Mouse (Mus musculus) limb, embryonic 12.5 days (tissue): ENCODE data around the gene Eftud2. TPM values are rescaled to one million over a fixed set of nuclear protein-coding genes. Genes with fewer than 3 reads are reported as not detected.
A peak's percentile ranks its signal among the peaks of the same experiment; 100 is the strongest.

Experiments used
- ATAC-seq: fragments of 200-750 bp; cut with Nextera tagmentation; 2 replicates; pipeline ENCODE4 v1.8.0; 2017; ENCODE audit warnings: low read depth, moderate TSS enrichment; ENCODE audit not compliant: insufficient number of reproducible peaks, insufficient read depth, low FRiP score, low TSS enrichment
- H3K27ac ChIP-seq: fragments of 300-500 bp; sonication (generic); 2 replicates; pipeline ENCODE4 v1.5.1; 2016; ENCODE audit warnings: mild to moderate bottlenecking, moderate library complexity
- H3K27me3 ChIP-seq: fragments of 300-500 bp; sonication (generic); 2 replicates; pipeline ENCODE4 v1.6.1; 2016; ENCODE audit warnings: mild to moderate bottlenecking, moderate library complexity
- H3K36me3 ChIP-seq: fragments of 300-500 bp; sonication (generic); 2 replicates; pipeline ENCODE4 v1.6.1; 2016; ENCODE audit warnings: mild to moderate bottlenecking, moderate library complexity
- H3K4me1 ChIP-seq: fragments of 300-500 bp; sonication (generic); replicated peaks from 2 replicates; pipeline ENCODE4 v1.6.1; 2016
- H3K4me2 ChIP-seq: fragments of 300-500 bp; sonication (generic); 2 replicates; pipeline ENCODE4 v1.6.1; 2016; ENCODE audit warnings: mild to moderate bottlenecking, moderate library complexity
- H3K4me3 ChIP-seq: fragments of 300-500 bp; sonication (generic); replicated peaks from 2 replicates; pipeline ENCODE4 v1.5.1; 2016; ENCODE audit warnings: mild to moderate bottlenecking
- H3K9ac ChIP-seq: fragments of 300-500 bp; sonication (generic); replicated peaks from 2 replicates; pipeline ENCODE4 v1.6.1; 2016; ENCODE audit warnings: mild to moderate bottlenecking, moderate library complexity
- H3K9me3 ChIP-seq: fragments of 300-500 bp; sonication (generic); 2 replicates; pipeline ENCODE4 v1.6.1; 2016; ENCODE audit warnings: mild to moderate bottlenecking, moderate library complexity
- WGBS: fragments of 180-500 bp; shearing (Covaris S2); methylation state at CpG from one replicate; pipeline ENCODE4 v1.1.7; 2016; 5-methylcytosine and 5-hydroxymethylcytosine counted together
- polyA plus RNA-seq: library from polyadenylated mRNA; unstranded; fragments of >200 nt; fragmentation: Nextera tagmentation; extraction: Ambion mirVana; gene quantifications from 2 replicates; pipeline ENCODE4 v1.2.1, GENCODE M21; 2016

Gene Eftud2
- polyA plus RNA-seq: 260 and 269 TPM in 2 replicates

- peaks cover 23% of the 10 kb centered on the region for H3K36me3 ChIP-seq
- peak within 1 kb of the TSS; percentile 76 for H3K27ac ChIP-seq
- H3K4me1 ChIP-seq: peaks cover 16% of the 10 kb centered on the region
- peak within 1 kb of the TSS; percentile 79 for H3K4me2 ChIP-seq
- ATAC-seq: peak; percentile 87
- no peaks in the 10 kb centered on the region for H3K9me3 ChIP-seq
- H3K9ac ChIP-seq: peak within 1 kb of the TSS; percentile 80
- H3K4me3 ChIP-seq: peak within 1 kb of the TSS; percentile 76
- WGBS: under 1% methylated on average over 62 of the region's 62 CpGs
- H3K27me3 ChIP-seq: peaks cover 29% of the 10 kb centered on the region
These were observed at the start of gene Eftud2, which contains the start of gene Ccdc103 for GRCm38 (mm10) chr11:102880585-102881313. Gene Eftud2, minus strand, starts transcription at chr11:102880985. Gene Ccdc103, plus strand, starts transcription at chr11:102881204.

DNA sequence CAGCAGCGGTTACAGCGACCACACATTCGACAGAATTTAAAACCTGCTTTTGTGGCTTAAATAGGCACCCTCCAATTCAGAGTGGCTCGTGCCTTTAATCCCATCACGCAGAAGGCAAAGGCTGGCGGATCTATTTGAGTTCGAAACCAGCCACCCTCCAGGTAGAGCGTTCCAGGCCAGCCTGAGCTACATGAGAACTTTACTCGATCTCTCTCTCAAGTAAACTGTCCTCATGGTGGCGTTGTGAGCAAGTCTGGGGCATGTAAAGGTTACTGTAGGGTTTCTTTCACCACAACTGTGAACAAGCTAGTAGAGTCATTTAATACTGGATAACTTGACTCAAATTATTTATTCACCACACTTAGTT lies 44.5 kb upstream of the Eftud2 start:
- Histone ChIP-seq H3K27ac (peak overlapping the region; percentile 95), H3K4me2 (peak overlapping the region; percentile 74), H3K9me3 (no peaks in the 10 kb centered on the region), H3K4me1 (peaks cover 27% of the 10 kb centered on the region), H3K27me3 (no peaks in the 10 kb centered on the region), H3K36me3 (peaks cover 20% of the 10 kb centered on the region), H3K4me3 (peak overlapping the region; percentile 83), H3K9ac (peak overlapping the region; percentile 78)
- 2% methylated on average over 10 of the region's 10 CpGs for WGBS
- ATAC-seq: no peak

- H3K36me3 ChIP-seq: peaks cover 26% of the 10 kb centered on the region
- peak; percentile 94 for ATAC-seq
- H3K9me3 ChIP-seq: no peaks in the 10 kb centered on the region
- H3K27ac ChIP-seq: peak within 1 kb of the TSS; percentile 95
- H3K4me1 ChIP-seq: peaks cover 27% of the 10 kb centered on the region
- WGBS: under 1% methylated on average over 62 of the region's 62 CpGs
- peak within 1 kb of the TSS; percentile 74 for H3K4me2 ChIP-seq
- H3K9ac ChIP-seq: peak within 1 kb of the TSS; percentile 78
- H3K27me3 ChIP-seq: no peaks in the 10 kb centered on the region
- peak within 1 kb of the TSS; percentile 83 for H3K4me3 ChIP-seq
These were observed 44.0 kb upstream of the Eftud2 start, which contains the start of gene Kif18b for GRCm38 (mm10) chr11:102924557-102925350. Gene Kif18b, minus strand, starts transcription at chr11:102925124.

GRCm38 (mm10) chr11:102921491-102921890 lies 40.7 kb upstream of the Eftud2 start:
- H3K27me3 ChIP-seq: no peaks in the 10 kb centered on the region
- H3K4me2 ChIP-seq: peak overlapping the region; percentile 13; the same call in 1 of the 2 replicates
- H3K9ac ChIP-seq: 0 out of 2 replicates have a peak overlapping the region, but pooled peaks have one; percentile 28
- H3K4me3 ChIP-seq: no peak overlapping the region
- no peaks in the 10 kb centered on the region for H3K9me3 ChIP-seq
- 60% methylated on average over 6 of the region's 6 CpGs for WGBS
- peaks cover 27% of the 10 kb centered on the region for H3K4me1 ChIP-seq
- H3K36me3 ChIP-seq: peaks cover 27% of the 10 kb centered on the region
- 0 out of 2 replicates have a peak overlapping the region, but pooled peaks have one; percentile 12 for H3K27ac ChIP-seq
- ATAC-seq: no peak

GRCm38 (mm10) chr11:102918077-102918476 lies 37.3 kb upstream of the Eftud2 start:
- no peak overlapping the region for H3K4me2 ChIP-seq
- no peaks in the 10 kb centered on the region for H3K9me3 ChIP-seq
- H3K9ac ChIP-seq: no peak overlapping the region
- H3K4me1 ChIP-seq: peaks cover 20% of the 10 kb centered on the region
- H3K4me3 ChIP-seq: no peak overlapping the region
- H3K27ac ChIP-seq: no peak overlapping the region
- no peaks in the 10 kb centered on the region for H3K27me3 ChIP-seq
- peaks cover 61% of the 10 kb centered on the region for H3K36me3 ChIP-seq
- 93% methylated on average over 4 of the region's 4 CpGs for WGBS
- ATAC-seq: no peak

DNA sequence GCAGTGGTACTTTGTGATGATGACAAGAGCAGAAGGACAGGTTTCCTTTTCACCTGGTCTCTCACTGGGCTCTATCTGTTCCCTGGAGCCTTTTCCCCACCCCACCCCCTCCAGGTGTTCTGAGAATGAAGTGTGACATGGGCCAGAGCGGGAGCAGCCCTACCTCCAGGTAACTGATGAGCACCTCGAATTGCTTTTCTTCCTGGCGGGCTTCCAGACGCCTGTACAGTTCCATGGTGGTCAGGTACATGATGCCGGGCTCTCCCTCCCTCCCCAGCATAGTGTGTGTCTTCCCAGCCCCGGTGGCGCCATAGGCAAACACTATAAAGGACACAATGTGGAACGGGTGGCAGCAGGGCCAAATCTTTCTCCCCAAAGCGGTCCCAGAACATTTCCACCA lies 34.6 kb upstream of the Eftud2 start:
- Histone ChIP-seq H3K27me3 (no peaks in the 10 kb centered on the region), H3K4me1 (no peaks in the 10 kb centered on the region), H3K4me2 (no peak overlapping the region), H3K9ac (no peak overlapping the region), H3K4me3 (no peak overlapping the region), H3K27ac (no peak overlapping the region), H3K9me3 (no peaks in the 10 kb centered on the region), H3K36me3 (peaks cover 67% of the 10 kb centered on the region)
- 84% methylated on average over 9 of the region's 9 CpGs for WGBS
- ATAC-seq: no peak

DNA sequence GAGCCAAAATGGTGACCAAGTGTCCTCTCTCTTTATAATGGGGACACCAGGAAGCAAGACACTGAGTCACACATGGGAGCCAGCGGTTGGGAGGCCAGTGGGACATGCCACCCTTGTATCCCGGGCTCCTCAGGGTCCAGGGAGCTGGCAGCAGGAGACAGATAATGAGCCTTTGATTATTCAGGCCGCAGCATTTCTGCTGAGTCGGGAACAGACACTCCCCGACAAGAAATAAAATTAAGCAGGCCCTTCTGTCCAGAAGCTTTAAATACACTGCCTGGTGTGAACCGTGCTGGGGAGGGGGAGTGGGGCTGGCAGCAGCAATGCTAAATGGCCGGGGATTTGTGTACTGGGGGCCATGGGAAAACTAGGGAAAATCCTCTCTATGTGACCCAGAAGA lies 30.6 kb upstream of the Eftud2 start:
- H3K9me3 ChIP-seq: no peaks in the 10 kb centered on the region
- no peak overlapping the region for H3K4me3 ChIP-seq
- ATAC-seq: no peak
- peaks cover 98% of the 10 kb centered on the region for H3K36me3 ChIP-seq
- no peak overlapping the region for H3K4me2 ChIP-seq
- no peaks in the 10 kb centered on the region for H3K27me3 ChIP-seq
- no peak overlapping the region for H3K9ac ChIP-seq
- H3K4me1 ChIP-seq: no peaks in the 10 kb centered on the region
- WGBS: 77% methylated on average over 7 of the region's 7 CpGs
- H3K27ac ChIP-seq: no peak overlapping the region

GRCm38 (mm10) chr11:102903654-102904053 lies 22.9 kb upstream of the Eftud2 start:
- no peaks in the 10 kb centered on the region for H3K4me1 ChIP-seq
- H3K27me3 ChIP-seq: peaks cover 4% of the 10 kb centered on the region; the same call in 1 of the 2 replicates
- no peak overlapping the region for H3K4me3 ChIP-seq
- no peak overlapping the region for H3K27ac ChIP-seq
- peaks cover 41% of the 10 kb centered on the region for H3K36me3 ChIP-seq
- no peak for ATAC-seq
- WGBS: 84% methylated on average over 7 of the region's 7 CpGs
- H3K4me2 ChIP-seq: no peak overlapping the region
- H3K9me3 ChIP-seq: no peaks in the 10 kb centered on the region
- H3K9ac ChIP-seq: no peak overlapping the region

DNA sequence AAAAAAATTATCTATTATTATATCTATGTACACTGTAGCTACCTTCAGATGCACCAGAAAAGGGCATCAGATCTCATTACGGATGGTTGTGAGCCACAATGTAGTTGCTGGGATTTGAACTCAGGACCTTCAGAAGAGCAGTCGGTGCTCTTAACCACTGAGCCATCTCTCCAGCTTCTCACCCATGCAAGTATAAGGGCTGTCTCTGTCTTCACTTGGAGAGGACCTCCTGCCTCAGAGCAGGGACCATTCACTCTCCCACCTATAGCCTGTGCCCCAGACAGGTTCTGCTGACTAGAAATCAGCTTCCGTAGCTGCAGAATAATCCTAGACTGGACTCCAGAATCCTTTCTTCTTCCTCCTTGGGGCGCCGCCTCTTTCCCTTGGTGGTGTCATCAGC lies 21.3 kb upstream of the Eftud2 start:
- Histone ChIP-seq H3K27ac (no peak overlapping the region), H3K9ac (no peak overlapping the region), H3K27me3 (peaks cover 9% of the 10 kb centered on the region; the same call in 1 of the 2 replicates), H3K4me1 (0 out of 2 replicates have a peak, but pooled peaks cover 2% of the 10 kb centered on the region), H3K9me3 (no peaks in the 10 kb centered on the region), H3K36me3 (peaks cover 25% of the 10 kb centered on the region), H3K4me3 (no peak overlapping the region), H3K4me2 (no peak overlapping the region)
- ATAC-seq: no peak
- WGBS: 77% methylated on average over 5 of the region's 5 CpGs

DNA sequence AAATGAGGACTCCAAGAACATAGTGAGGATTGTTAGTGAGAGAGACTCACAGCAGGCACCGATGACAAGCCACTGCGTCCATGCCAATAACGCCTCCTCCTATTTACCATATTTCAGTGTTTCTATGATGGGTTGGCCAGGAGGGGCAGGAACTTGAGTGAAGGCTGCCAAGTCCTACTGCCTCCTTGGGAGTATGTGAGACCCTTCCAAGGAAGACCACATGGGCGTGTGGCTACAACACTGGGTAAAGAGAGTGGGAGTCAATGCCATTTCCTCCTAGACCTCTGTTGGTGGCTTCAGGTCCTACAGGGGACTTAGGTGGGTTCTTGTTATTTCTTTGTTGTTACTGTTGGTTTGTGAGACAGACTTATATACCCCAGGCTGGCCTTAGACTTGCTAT lies 20.4 kb upstream of the Eftud2 start:
- 58% methylated on average over 4 of the region's 4 CpGs for WGBS
- peaks cover 18% of the 10 kb centered on the region for H3K27me3 ChIP-seq

GRCm38 (mm10) chr11:102900763-102901162 lies 20.0 kb upstream of the Eftud2 start, which contains the start of gene Gfap:
Gene Gfap, minus strand, starts transcription at chr11:102900912.
- Histone ChIP-seq H3K4me1 (0 out of 2 replicates have a peak, but pooled peaks cover 5% of the 10 kb centered on the region), H3K27me3 (peaks cover 23% of the 10 kb centered on the region), H3K36me3 (peaks cover 12% of the 10 kb centered on the region), H3K9me3 (no peaks in the 10 kb centered on the region), H3K4me3 (no peak within 1 kb of the TSS), H3K9ac (no peak within 1 kb of the TSS), H3K4me2 (no peak within 1 kb of the TSS), H3K27ac (no peak within 1 kb of the TSS)
- ATAC-seq: no peak
- WGBS: 11% methylated on average over 7 of the region's 7 CpGs

More for the DNA sequence above, 20.4 kb upstream of the Eftud2 start:
- no peak for ATAC-seq
- H3K9me3 ChIP-seq: no peaks in the 10 kb centered on the region
- 0 out of 2 replicates have a peak, but pooled peaks cover 5% of the 10 kb centered on the region for H3K4me1 ChIP-seq
- no peak overlapping the region for H3K4me2 ChIP-seq
- H3K4me3 ChIP-seq: no peak overlapping the region
- no peak overlapping the region for H3K27ac ChIP-seq
- H3K36me3 ChIP-seq: peaks cover 16% of the 10 kb centered on the region
- H3K9ac ChIP-seq: no peak overlapping the region
